Mouse (Mus musculus) retina, adult 2 months (tissue): ENCODE results near the gene Lrrc20.

Experiments
- DNase-seq: peaks from one replicate; pipeline ENCODE4 v3.0.0-alpha.2; 2012; ENCODE audit warnings: low read depth, low spot score

Gene Lrrc20

GRCm38 (mm10) chr10:61627938-61628250 lies 152.3 kb downstream of the Lrrc20 start:
- no peak for DNase-seq
